Mouse (Mus musculus) granulocyte monocyte progenitor cell, adult 5-6 weeks (primary cell): ENCODE data around the gene Fut9. TPM values are rescaled to one million over a fixed set of nuclear protein-coding genes. Genes with fewer than 3 reads are reported as not detected.

Source experiments
- ATAC-seq: replicated peaks from 2 replicates; pipeline ENCODE4 v1.8.0; 2016; ENCODE audit warnings: mild to moderate bottlenecking, moderate TSS enrichment, inconsistent platforms; ENCODE audit not compliant: poor library complexity, severe bottlenecking
- total RNA-seq, 2 experiments: library from RNA; stranded (forward) in 1 of 2; stranded (reverse) in 1 of 2; fragments of 200-712, 200-1000 nt in 1 of 2; fragments of >200 nt in 1 of 2; fragmentation: Nextera tagmentation in 1 of 2; gene quantifications; 2 replicates each; pipeline ENCODE4 v1.2.3; 2014 to 2017

The Fut9 gene
- total RNA-seq (2014; fragmentation: Nextera tagmentation) (not detected in 2 replicates), total RNA-seq (2017) (not detected in 2 replicates)

DNA sequence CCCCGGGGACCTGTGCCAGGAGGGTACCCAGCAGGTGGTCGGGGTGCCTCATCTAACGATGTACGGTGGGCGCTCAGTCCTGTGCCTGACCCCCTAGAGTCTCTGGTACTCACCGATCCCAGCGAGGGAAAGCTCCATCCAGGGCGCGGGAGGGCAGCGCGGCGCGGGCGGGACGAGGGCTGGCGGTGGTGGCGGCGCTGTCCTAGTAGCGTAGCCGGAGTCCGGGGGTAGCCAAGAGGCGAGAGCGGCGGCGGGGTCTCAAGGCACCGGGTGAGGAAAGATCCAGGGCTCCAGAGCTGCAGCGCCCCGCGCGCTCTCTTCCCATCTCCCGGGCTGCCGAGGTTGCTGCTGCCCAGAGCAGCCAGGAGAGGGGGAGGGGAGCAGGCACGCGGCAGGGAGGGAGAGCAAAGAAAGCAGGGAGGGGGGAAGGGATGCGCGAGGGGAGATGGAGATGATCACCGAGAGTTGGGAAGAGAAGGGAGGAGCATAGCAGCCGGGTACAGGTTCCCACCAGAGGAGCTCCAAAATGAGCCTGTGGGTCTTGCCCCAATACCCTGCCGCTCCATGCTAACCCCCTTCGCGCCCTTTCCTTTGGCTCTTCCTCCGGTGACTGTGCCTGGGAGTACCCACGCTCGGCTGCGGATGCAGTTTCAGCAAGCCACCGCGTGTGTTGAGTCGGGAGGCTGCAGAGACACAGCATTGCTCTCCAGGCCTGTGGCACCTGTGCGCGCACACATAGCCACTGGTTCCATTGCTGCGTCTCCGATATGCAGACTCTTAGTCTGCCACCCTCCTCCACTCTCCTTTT is at the start of gene Fut9:
Fut9 (minus strand) TSS at position 769 of the 808 bp plus-strand sequence.
- peak; percentile 22; the same call in 1 of the 2 replicates for ATAC-seq

DNA sequence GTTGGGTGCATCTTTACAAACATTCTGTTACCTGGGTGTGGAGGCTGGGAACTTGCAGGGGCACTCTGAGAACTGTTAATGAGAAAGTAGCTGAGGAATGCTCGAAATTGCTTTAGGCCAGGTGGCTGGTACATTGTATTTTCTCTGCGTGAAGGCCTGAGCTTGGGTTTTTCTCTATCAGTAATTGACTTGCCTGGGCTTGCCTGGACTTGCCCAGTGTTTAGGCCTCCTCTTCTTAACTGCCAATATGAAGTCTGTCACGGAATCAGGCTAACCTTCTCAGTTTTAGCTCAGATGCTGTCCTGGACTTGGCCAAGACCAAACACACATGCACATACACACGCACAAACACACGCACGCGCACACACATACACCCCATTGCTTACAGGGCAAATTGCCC is 15.7 kb upstream of the Fut9 start:
- no peak for ATAC-seq

DNA sequence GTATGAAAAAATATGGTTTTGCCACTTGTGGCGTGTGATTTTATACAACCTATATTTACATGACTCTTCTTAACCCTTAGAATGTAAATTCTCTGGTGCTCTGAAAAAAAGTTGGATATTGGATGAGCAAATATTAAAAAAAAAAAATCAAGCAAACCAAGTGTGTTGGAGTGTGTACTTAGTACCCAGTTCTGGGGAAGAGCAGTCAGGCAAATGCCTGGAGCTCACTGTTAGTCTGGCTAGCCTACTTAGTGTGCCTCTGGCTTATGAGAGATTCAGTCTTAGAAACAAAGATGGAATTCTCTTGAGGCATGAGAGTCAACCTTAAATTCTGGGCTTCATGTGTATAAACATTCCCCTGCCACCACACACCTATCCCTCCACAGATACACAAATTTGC is 13.3 kb upstream of the Fut9 start:
- ATAC-seq = no peak

DNA sequence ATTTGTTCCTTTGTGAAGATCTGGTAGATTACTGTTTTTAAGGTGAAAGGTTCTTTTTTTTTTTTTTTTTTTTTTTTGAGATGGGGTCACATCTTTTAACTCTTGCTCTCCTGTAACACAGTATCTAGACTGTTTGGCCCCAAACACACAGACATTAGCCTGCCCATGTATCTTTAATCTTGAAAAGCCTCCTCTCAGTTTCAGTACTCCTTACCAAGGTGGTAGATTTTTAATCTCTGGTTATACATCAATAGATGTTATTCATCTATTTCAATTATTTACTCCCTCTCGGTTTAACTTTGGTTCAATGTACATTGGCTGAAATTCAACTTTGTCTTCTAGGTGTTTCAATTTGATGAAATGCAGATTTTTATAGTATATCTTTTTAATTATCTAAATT is 10.0 kb upstream of the Fut9 start:
- no peak for ATAC-seq

- ATAC-seq = no peak
Measured at GRCm38 (mm10) chr4:25801751-25802150, 1.7 kb upstream of the Fut9 start.

DNA sequence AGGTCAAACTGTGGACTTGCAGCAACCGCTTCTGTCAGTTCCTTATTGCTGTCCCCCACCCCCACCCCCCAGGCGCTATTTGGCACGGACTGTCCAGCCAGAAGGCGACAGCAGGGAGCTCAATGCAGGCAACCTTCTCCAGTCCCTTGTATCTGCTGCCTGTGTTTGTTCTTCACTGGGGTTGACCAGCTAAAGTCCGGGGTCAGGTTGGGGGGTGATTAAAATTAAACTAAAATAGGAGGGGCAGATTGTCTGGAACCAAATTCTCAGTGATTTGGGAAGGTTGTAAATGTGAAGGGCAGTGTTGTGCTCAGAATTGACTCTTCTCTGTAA is 206 bp upstream of the Fut9 start:
- ATAC-seq = no peak

GRCm38 (mm10) chr4:25799051-25799475 is 981 bp downstream of the Fut9 start:
- no peak for ATAC-seq

GRCm38 (mm10) chr4:25798412-25798811 is 1.6 kb downstream of the Fut9 start:
- ATAC-seq = no peak

DNA sequence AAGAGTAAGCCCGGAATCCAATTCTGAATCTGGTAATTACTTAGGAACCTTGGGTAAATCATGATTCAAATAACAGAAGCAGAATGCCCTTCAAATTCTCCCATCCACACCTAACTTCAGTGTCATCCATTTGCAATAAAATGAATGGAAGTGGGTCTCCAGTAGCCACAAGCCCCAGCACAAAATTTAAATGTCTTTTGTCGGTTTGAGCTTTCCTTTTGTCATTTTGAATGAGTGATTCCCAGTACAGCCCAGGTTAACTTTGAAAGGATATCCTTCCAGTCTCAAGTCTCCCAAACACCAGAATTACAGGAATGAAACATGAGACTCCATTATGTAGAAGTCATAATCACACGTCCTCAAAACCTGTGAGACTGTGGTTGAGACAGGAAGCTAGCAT is 3.9 kb downstream of the Fut9 start:
- ATAC-seq = no peak

DNA sequence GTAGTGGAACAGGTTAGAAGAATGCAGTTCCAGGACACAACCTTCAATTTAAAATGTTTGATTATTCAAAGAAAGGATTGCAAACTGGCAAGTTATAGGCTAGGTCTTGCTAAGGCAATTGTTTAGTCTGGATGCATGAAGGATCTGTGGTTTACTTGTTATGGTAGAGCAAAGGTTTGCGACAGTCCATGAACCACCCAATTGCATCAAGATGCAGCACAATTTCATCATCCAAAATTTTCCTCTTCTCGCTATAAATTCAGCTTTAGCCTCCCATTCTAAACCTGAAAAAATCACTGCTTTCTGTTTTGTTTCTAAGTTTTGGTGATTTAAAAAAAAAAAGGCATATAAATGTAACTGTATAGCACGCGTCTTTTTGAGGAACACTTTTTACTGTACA is 14.8 kb downstream of the Fut9 start:
- no peak for ATAC-seq

- no peak for ATAC-seq
Measured at GRCm38 (mm10) chr4:25768657-25769056, 31.4 kb downstream of the Fut9 start.

DNA sequence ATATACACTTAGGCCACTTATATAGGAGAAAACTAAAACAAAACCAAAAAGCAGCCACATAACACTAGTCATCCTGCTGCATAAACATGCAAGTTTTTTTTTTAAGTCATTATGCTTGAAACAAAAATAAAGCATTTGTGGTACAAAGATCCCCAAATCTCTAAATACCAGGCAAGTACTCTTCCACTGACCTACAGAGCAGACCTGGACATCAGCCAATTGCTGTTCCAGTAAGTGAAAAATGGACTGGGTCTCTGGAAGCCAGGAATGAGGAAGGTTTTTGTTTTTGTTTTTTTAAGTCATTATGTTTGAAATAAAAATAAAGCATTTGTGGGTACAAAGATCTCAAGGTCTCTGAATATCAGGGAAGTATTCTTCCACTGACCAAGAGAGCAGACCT is 37.0 kb downstream of the Fut9 start:
- ATAC-seq = no peak

DNA sequence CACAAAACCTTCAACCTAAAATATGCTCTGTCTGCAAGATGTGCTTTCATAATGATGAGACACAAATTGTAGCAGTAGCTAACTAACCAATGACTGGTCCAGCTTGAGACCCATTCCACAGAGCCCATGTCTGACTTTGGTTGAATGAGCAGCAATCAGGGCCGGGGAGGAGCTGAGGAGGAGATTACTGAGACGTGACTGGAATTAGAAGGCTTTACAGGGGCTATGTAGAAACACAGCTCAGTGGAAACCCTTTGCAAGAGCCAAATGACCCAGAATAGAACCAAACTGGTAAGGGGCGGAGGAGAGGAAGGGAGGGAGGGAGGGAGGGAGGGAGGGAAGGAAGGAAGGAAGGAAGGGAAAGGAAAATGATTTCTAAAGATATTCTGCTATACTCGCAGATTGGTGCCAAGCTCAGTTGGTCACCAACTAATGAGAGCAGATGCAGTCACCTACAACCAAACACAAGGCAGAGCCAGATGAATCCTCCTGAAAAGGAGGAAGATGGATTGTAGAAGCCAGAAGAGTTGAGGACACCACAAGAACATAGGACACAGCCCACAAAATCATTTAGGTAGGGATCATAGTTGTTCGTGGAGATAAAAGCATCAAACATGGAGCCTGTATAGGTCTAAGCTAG is 42.0 kb downstream of the Fut9 start:
- ATAC-seq = no peak

DNA sequence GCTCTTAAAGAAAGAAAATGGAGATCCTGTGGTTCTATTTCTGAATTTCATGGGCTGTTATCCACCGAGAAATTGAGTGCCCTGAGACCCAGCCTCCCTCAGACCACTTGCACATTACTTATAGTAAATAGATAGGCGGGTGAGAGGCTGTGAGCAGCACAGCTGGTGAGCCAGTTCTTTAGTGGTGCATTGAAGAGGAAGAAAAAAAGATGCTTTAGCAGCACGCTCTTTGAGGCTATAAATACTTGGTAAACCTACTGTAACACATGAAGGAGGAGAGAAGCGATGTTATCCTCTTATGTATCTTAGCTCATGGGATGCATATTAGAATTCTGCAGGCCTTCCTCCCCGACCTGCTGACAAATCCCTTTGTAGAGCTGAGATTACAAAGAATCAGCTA is 58.5 kb downstream of the Fut9 start:
- ATAC-seq = no peak

GRCm38 (mm10) chr4:25738782-25739181 is 61.3 kb downstream of the Fut9 start:
- ATAC-seq = no peak

- no peak for ATAC-seq
Measured at GRCm38 (mm10) chr4:25721576-25721975, 78.5 kb downstream of the Fut9 start.

GRCm38 (mm10) chr4:25713907-25714306 is 86.1 kb downstream of the Fut9 start:
- no peak for ATAC-seq

DNA sequence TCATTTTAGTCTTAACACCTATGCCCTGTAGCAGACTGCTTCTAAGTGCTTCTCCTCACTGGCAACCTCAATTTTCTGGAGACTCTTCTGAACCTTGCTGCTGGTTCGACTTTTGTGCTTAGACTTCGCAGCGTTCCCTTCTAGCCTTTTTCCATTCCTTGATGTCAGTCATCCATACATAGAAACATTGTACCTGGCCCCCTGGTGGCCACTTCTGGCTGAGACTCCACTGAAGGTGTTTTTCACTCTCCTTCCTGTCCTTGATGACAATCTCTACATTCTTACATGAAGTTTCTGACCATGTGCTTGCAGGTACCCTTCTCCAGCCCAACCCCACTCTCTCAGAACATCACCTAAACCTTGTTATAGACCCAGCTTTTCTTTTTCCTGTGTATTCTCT is 115.1 kb downstream of the Fut9 start:
- no peak for ATAC-seq

DNA sequence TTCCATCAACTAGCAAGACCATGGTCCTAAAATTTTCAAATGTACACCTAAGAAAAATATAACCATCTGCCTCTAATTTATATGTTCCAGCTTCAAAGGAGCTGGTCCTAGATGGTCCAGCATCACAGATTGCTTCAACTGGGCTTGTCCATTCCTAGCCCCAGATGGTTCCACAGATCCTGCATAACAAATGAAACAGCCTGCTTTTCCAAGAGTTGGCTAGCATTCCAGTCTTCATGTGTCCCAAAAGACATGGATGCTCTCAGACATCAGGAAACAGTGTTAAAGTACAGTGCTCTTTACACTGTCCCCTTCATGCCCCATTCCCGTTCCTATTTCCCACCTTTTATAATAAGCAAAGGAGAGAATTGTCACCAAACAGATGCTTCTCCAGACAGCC is 135.8 kb downstream of the Fut9 start:
- ATAC-seq = no peak

GRCm38 (mm10) chr4:25661204-25661727 is 138.8 kb downstream of the Fut9 start:
- ATAC-seq = no peak

DNA sequence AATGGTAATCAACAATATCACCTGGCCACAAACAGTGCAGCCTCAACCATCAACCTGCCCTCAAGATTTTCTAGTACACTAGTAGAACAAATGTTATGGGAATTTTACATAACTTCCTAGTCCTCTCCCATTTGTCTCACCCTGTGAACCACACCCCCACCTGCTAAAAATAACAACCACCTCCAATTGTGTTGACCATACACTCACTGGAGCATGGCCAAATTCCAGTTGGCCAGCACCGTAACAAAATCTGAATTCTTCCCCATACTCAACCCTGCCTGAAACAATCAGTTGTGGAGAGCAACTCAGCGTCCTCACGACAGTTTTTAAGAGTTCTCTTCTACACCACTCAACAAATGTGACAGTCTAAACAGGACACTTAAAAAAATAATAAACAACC is 141.3 kb downstream of the Fut9 start:
- no peak for ATAC-seq

DNA sequence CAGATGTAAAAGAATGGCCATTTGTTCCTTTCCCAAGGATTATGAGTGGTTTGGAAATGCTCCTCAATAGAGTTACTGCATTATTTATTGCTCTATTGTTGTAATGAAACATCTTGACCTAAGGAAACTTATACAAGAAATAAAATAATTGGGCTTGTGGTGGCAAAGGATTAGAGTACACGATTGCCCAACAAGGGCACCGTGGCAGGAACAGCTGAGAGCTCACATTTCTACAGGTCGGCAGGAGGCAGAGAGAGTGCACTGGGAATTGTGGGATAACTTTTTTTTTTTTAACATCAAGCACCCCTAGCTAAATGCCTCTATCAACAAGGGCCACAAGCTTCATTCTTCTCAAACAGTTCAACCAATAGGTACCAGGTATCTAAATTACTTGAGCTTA is 148.1 kb downstream of the Fut9 start:
- ATAC-seq = no peak
